Mouse (Mus musculus) heart, postnatal 14 days (tissue): ENCODE measurements at regions not wholly inside any gene's neighbourhood (a gene's known extent, or its start where the extent isn't known, plus 50 kb on each side); places are given as distances from the start of the nearest gene placed in this dataset.

Experiments
- DNase-seq, 2 experiments: peaks; one replicate each; pipeline ENCODE4 v3.0.0; 2021 to 2022
- intact Hi-C: fragments of 180-260 bp; cut with DNase I; formaldehyde crosslinking; loops from one replicate; pipeline ENCODE4 v1.15.1; 2025

DNA sequence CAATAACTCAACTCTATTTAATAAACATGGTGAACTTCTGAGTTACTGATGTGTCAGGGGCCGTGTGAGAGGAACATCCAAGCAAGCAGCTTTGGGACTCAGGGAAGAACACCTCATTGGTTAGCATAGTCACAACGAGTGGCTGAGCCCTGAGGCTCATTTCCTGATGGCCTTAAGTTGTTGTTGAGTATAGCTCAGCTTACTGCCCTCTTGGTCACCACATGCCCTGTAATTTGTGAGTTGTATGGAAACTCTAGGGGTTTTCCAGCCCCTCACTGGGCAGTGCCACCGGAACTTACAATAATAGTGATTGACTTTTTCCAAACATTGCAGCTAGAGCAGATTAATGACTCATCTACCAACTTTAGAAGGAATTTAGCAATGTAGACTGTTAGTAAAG is 173.4 kb downstream of the 1700129C05Rik start:
- intact Hi-C loops = no loop called here

DNA sequence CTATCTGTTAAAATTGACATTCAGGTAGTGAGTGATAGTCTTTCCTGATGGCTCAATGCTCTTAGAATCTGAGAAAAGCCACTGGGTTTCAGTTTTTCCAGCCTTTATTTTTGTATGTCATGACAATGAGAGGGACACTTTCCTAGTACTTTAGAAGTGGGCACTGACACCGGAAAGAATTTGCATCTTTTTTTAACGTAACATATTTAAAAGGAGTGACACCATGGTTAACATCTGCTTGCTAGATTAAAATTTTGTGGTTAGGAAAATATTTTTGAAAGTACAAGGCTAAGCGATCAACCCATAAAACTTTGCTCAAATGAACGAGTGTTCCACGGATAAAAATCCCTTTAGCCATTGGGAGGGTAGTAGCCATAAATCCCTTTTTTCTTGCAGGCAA is 174.7 kb downstream of the 1700129C05Rik start:
- intact Hi-C loops = no loop called here
- no peak for DNase-seq

More for the DNA sequence above, 173.4 kb downstream of the 1700129C05Rik start:
- no peak for DNase-seq

DNA sequence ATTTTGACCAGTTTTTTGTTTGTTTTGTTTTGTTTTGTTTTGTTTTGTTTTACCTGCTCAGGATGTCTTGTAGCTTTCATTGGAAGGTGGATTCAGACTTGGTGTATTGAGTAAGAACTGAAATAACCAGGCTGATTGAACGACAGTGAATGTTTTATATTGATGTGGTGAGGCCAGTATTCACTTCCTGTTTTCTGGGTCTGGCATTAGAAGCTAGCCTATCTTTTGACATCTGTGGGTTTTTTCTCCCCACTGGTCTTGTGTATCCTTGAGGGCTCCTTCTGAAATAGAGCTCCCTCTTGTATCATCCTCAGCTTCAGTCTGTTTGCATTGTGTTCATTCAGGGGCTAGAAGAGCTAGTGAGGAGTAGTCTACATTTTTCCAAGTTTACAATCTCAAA is 175.5 kb downstream of the 1700129C05Rik start:
- intact Hi-C loops = no loop called here
- no peak for DNase-seq

DNA sequence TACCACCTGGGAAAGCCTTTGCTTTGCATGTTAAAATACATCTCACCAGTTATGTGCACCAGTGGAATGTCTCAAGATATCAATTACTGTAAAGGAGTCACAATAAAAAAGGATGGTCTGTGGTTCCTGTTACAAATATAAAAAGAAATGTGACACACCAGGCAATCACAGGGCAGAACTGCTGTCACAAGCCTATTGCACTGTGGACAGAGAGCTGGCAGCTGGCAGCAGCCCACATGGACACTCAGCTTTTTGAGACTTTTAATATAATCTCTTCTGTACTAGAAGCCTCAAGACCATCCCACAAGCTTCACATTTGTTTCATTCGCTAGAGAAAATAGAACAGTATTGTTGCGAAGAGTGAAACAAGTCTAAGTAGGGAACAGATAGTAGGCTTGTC is 197.7 kb downstream of the 1700129C05Rik start:
- no peak for DNase-seq
- intact Hi-C loops = no loop called here

DNA sequence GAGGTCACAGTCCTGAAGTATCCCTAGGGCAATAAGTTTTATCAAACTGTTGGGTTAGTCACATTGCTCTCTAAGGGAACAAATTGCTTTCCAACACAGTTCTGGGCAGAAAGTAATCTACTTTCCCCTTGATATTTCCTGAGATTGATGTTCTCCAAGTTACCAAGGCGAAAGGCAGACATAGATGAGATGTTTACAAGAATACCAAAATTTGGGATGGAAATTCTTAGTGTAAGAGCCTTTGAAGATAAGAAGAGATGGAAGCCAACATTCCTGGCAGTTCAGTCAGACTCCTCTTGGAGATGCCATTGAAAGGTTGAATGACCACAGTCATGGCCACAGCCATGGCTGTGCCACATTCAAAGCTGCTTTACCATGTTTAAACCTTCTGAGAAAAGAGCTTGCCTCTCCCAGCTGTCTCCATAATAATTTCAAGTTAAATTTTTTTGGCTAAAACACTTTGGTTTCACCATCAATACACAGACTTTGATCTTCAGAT is 199.4 kb downstream of the 1700129C05Rik start:
- DNase-seq = no peak
- intact Hi-C loops = no loop called here

DNA sequence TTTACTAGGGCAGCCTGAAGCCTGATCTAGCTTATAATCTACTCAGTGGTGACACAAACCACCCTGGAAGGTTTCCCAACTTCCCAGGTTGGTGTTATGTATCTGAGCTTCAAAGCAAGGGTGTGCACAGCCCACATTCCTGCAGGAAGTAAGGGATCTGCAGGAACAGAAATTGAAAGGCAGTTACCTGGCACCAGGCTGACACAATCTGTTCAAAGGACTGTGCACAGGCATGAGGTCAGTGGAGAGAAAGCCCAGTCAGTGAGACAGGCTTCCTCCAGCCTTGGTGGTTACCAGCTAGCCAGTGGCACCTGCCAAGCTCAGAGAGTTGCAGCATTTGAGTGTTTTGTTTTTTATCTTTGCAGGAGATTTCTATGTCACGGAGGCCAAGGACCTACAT is 203.6 kb downstream of the 1700129C05Rik start:
- intact Hi-C loops = no loop called here
- DNase-seq = peak in 1 of 2 experiments; percentile 2

DNA sequence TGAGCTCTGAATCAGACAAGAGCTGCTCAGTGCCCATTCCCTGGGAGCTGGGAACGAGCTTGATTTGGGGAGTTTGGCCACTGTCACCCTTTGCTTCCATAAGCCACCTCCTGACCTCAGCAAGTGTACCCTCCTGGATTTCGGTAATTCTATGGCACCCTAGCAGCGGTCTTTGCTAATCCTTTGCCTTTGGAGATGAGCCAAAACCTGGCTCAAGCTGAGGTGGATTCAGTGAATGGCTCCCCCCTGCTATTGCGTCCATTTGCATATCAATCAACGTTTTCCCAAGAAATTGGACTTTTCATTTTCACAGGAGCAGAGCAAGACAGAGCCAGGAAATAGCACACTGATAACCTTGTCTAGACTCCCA is 204.1 kb downstream of the 1700129C05Rik start:
- intact Hi-C loops = no loop called here
- no peak for DNase-seq

DNA sequence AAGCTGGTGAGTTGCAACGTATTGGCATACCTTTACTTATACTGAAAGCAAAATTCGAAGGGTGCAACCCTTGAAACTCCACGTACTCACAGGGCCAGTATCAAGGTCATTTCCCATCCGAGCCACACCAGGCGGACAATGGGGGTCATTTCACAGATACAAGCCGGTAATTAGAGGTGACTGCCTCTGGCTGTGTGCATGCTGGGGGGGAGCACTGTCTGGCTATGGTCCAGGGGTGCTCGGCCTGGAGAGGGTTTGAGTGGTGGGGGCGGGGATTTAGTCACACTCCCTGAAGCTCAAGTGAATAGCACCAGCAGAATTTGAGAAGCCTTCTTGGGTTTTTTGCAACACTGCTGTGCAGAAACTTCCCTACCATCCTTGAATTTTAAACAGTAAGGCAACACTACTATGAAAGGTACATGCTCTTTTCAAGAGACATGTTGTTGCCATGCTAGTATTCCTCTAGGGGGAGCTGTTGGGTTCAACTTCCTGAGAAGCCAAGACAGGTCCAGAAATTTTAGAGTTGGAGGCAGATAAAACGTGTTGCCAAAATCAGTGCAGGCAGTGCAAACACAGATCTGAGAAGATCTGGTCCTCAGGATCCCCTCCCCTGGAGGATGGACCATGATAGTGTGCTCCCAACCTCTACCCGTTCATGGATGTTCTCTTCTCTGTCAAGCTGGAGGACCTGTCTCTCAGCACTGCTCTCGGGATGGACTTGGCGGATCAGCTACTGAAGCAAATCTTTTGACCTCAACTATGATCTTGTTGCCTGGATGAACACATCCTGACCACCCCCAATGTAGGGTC is 204.7 kb downstream of the 1700129C05Rik start:
- intact Hi-C loops = no loop called here
- DNase-seq = peak in 1 of 2 experiments; percentile 12

DNA sequence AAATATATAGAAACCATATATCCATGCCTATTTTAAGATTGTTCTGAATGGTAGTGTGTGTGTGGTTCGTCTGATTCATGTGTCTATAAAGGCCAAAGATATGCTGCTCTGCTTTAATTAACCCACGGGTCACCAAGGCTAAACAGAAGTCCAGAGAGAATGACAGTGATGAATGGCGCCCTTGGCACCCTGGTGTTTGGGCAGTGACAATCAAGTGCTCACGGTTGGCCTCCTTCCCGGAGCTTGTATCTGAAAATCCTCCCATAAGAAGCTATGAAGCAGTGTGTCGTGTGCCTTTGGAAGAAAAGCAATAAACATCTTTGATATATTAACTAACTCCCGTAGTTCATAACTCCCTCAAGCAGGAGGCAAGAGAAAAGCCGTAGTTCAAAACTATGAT is 205.4 kb downstream of the 1700129C05Rik start:
- intact Hi-C loops = no loop called here
- peak; percentile 16 to 45 for DNase-seq

DNA sequence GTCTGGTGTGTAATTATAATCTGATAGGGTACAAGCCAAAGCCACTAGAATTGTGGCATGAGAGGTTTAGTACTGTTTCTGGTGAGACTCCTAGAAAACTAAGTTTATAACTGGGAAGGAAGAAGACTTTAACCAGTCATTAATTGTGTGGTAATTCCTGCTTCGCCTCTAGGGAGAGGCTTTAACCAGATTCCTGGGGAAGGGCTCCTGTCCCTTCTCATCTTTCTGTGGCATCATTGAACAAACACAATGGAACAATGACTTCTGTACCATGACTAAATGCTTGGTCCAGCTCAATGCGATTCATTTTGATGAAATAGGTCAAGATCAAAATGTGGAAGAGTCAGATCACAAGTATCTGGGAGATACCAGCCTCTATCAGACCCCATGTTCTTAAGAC is 206.6 kb downstream of the 1700129C05Rik start:
- DNase-seq = no peak
- intact Hi-C loops = no loop called here

DNA sequence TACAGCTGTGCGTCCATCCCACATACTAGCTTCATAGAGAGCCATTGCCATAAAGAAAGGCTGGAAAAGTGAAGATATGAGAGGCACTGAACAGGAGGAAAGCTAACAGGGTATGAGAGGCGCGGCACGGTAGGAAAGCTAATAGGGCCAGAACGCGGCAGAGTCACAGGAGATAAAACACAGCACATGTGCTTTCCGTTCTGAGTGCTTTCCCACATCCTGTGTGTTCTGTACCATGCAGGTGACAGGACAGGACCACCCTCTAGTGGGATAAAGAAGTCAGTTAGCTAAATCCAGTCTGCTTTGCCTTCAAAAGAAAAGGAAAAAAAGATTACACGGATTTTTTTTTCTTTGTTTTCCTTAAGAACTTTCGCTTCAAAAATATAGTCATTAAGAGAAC is 224.8 kb downstream of the 1700129C05Rik start:
- intact Hi-C loops = no loop called here
- DNase-seq = peak in 1 of 2 experiments; percentile 4

DNA sequence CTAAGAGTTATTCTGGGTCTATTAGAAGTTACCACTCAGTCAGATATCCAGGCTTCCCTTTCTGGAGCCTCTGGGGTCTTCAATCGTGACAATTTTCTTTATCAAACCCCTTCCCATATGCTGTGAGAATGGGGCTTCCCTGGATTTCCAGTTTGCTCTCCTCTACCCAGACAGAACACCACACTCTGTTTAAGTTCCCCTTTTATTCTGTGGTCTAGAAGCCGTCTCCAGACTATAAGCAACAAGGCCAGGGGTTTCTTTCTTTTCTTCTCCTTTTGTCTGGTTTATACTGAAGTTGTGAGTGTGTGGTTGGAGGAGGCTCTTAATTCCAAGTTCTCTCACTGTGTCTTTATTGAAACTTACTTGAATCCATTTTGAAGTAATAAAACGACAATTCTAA is 225.5 kb downstream of the 1700129C05Rik start:
- intact Hi-C loops = no loop called here
- DNase-seq = no peak

DNA sequence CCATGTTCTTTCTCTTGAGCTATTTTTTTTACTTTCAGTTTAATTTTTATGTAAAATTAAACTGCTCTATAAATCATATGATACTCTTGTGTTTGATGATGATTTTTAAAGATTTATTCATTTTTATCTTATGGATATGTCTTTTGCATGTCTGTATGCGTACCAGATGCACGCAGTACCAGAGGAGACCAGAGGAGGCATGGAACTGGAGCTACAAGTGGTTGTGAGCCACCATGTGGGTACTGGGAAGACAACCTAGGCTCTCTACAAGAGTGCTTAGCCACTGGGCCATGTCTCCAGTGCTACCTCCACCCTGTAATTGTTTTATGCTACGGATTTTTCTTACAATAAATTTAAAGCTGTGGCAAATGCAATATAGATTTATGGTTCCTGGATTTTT is 227.8 kb downstream of the 1700129C05Rik start:
- intact Hi-C loops = no loop called here
- DNase-seq = no peak

DNA sequence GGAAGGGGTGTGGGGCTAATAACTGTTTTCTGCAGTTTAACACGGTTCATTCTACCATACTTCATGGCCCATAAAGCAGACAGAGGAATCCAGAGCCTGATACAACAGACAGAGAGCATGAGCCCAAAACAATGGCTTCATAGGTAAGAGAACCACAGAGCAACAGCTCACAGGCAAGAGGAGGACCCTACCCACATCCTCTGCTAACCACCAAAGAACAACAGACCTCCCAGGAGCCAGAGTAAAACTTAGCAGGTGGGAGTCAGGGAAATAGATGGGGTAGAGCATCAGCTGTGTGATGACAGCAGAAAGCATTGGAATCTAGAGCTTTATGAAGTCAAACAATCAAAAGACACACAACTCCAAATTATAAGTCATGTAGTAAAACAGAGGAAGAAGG is 231.8 kb downstream of the 1700129C05Rik start:
- intact Hi-C loops = no loop called here

DNA sequence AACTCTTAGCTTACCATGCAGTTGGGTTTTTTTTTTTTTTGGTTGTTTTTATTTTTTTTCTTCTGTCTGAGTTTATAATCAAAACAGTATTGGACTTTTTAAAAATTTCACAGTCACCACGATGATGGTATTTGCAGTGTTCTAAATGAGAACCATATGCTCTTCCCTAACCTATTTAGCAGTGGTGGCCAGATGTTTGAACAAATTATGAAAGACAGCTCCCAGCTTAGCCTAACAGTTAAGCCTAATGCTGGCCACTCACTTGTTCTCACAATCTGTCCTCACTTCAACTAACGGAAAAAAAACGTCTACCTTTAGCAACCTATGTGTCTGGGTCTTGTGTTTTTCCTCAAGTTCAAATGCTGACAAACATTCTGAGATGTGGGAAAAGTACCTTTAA is 234.8 kb downstream of the 1700129C05Rik start:
- intact Hi-C loops = no loop called here
- no peak for DNase-seq

More for the DNA sequence above, 231.8 kb downstream of the 1700129C05Rik start:
- no peak for DNase-seq

DNA sequence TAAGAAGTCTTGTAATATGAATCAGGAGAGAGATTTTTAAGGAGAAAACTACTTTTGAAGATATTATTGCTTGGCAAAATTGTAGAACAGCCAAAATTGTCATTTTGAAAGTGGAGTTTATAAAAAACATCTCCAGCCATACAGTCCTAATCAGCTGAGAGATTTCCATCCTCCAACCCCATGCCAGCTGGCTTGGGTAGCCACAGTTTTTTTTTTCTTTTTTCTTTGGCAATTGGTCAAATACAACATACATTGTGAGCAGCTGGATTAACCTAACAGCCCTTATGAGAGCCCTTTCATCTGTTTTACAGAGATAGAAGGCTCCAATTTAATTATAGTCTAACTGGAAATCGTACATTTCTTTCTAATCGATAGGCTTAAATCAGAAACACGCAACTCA is 235.3 kb downstream of the 1700129C05Rik start:
- DNase-seq = no peak
- intact Hi-C loops = no loop called here

DNA sequence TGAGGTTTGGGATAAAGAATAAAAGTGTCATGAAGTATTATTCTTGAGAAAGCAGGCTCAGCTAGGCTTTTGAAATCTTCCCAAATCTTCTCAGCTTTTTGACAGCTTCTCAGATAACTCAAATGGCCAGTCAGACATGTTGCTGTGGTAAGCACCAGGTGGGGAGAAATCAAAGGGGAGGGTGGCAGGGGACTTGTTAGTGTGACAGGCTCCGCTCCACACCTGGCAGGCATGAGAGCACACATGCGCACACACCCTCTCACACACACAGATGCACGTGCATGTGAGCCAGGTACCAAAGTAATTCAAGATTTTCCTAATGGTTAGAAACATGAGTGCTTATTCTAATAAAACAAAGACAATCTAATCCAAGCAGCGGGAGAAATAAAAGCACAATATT is 236.1 kb downstream of the 1700129C05Rik start:
- intact Hi-C loops = no loop called here
- no peak for DNase-seq

DNA sequence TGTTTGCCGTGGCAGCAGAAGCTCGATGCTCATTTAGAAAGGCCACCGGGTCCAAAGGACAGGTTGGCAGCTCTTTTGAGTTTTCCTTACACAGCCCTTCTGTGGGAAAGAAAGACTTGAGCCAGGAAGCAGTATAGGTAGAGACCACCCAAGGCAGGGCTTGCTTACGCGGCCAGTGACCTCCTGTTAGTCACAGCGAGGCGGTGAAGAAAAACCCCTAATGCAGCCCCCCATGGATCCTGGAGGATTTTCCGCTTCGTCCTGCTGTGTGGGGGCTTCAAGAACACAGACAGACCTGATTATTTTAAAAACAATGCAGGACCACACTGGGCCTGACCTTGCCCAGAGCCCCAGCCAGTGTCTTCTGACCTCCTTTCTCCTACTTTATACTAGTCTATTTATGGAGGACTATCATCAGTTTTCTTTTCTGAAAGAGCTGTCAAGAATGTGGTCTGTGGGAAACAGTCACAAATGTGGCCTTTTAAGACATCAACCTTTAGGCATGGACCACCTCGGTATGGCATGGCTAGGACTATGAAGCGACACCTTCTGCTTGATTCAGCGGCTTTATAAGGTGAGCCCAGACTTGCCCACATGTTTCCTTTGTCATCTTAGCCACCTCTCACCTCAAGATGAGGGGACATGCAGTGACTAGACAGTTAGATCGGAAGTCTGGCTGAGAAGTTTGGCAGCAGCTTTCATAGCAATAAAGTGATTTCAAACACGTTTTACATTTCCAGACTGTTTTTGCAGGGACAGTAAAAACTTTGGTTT is 274.3 kb downstream of the 1700129C05Rik start:
- intact Hi-C loops = no loop called here
- DNase-seq = no peak

DNA sequence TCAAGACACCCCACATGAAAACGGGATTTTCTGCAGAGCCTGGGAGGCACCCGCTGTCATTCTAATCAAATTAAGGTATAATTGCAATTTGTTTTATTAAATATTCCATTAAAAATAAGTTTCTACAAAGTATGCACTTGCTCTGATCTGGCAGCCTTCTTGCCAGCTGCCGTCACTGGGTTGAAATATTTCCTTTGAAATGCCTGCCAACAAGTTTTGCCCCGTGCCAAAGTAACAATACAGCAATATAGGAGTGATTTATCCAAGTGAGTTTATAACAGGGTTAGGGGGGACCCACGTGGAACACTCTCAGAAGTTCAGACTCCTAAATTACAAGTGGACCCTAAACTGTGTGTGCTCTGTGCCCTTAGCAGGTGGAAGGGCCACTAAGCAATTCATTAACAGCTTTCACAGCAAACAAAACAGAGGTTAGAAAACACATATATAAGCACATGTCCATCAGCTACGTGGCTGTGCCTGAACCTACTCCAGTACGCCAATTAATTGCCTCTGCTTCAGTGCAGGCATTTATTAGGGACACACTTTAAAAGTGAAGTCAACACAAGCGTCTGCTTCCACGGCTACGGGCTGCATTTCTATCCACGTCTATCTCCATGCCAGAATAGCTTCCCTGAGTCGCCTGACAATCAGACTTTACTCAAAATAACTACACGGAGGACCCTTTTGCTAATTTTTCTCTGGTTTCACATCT is 275.1 kb downstream of the 1700129C05Rik start:
- intact Hi-C loops = no loop called here
- DNase-seq = peak in 1 of 2 experiments; percentile 6

DNA sequence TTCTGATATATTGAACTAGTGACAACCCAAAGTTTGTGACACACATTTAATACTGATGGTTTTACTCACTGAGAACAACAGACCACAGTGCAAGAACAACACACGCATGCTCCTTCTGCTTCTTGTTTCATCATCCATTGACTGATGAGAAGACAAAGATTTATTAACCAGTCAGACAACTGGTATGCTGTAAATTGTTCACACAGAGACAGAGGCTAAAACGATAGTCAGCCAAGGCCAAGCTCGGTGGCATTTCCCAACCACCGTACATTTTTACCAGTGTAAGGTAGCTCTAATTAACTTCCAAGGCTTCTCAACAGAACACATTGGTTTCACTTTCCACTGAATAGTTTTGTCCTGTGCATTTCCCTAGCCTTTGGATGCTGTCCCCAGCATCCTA is 287.8 kb downstream of the 1700129C05Rik start:
- no peak for DNase-seq
- intact Hi-C loops = no loop called here

DNA sequence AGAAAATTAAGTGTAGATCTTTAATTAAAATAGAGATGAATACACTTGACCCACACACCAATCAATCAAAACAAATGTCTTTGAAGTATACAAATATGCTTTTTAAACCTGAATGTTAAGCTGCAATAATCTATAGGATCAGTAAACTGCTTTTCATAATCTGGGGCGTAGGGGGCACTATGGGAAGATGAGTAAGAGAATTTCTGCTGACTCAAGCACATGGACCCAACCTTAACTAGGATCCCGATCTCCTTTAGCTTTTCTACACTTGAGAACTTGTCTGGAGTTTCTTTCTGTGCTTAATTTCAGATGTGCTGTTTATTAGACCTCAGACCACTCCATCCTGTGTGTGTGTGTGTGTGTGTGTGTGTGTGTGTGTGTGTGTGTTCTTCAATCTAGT is 298.1 kb downstream of the 1700129C05Rik start:
- no peak for DNase-seq
- intact Hi-C loops = no loop called here
